Mouse (Mus musculus): ENCODE data around the gene BC055324.
"Not testable (repeated sequence)": the region's sequence is repeated elsewhere in the genome, so short reads cannot be mapped to it uniquely, and the experiment has no call there.

BC055324 gene

GRCm38 (mm10) chr1:163994721-163995608 is at the start of gene BC055324, which contains the start of gene Mettl18:
BC055324 (minus strand) TSS chr1:163994796.
Mettl18 (plus strand) TSS chr1:163994889.
- DNase-seq (ENCODE audit: low spot score in 2 of 2): peak; percentile 77 to 81

GRCm38 (mm10) chr1:164043549-164043948 is 49.0 kb upstream of the BC055324 start:
- no peak for DNase-seq (ENCODE audit: low spot score in 2 of 2)

DNA sequence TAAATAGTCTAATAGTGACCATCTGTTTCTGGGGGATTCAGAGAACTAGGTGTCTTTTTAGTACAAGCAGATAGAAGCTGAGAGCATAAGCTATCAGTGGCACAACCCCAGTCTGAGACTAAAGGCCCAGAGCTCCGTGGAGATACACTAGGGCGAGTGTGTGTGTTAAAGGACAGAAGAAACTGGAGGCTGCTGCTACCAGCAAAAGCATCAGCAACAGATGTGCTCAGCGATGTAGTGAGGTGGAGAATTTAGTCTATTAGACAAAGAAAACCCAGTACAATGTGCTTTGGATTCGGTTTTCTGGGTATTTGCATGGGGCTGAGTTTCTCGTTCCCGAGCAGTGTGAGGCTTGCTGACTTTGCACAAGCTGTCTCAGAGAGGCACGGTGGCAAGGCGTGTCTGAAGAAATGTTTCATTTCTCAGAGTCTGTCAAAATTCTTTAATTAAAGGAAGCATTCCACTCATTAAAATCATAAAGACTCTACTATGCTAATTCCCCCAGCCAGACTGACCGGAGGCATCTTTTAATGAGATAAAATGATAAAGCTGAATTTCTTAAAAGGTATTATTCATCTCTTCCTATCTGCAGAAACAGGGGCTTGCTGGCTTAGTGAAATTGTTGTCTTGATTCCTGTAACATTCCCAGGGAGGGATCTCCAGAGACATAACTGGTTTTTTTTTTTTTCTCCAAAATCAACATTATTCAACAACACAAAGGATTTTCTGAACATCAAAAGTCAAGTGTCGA is 46.0 kb upstream of the BC055324 start:
- no peak for DNase-seq (ENCODE audit: low spot score in 2 of 2)

- peak in 1 of 2 experiments; percentile 5 for DNase-seq (ENCODE audit: low spot score in 2 of 2)
Observed at GRCm38 (mm10) chr1:164027416-164027815, 32.8 kb upstream of the BC055324 start.

DNA sequence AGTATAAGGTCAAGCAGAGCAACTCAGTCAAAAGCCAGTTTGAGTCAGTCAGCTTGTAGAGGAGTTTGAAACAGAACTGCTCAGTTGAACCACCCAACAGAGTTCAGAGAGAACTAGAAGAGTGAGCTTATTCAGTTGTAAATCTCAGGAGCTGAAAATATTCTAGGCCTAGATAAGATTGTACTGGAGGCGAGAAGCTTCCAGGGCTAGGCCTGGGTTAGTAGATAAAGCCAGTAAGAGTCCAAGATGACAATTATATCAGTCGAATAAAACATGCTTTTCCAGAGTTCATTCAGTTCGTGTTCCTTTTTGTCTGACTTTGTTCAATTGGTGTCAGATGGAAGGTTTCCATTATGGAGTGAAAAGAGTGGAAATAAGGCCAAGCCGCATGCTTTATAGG is 31.1 kb upstream of the BC055324 start:
- DNase-seq (ENCODE audit: low spot score in 2 of 2): no peak

- DNase-seq (ENCODE audit: low spot score in 2 of 2): not testable (repeated sequence)
Observed at GRCm38 (mm10) chr1:164022106-164022505, 27.5 kb upstream of the BC055324 start.

GRCm38 (mm10) chr1:164020746-164021145 is 26.1 kb upstream of the BC055324 start:
- not testable (repeated sequence) for DNase-seq (ENCODE audit: low spot score in 2 of 2)

- no peak for DNase-seq (ENCODE audit: low spot score in 2 of 2)
Observed at GRCm38 (mm10) chr1:164019789-164020188, 25.2 kb upstream of the BC055324 start.

GRCm38 (mm10) chr1:164018221-164018896 is 23.8 kb upstream of the BC055324 start:
- DNase-seq (ENCODE audit: low spot score in 2 of 2): no peak

- no peak for DNase-seq (ENCODE audit: low spot score in 2 of 2)
Observed at GRCm38 (mm10) chr1:164014616-164015015, 20.0 kb upstream of the BC055324 start.

- DNase-seq (ENCODE audit: low spot score in 2 of 2): no peak
Observed at GRCm38 (mm10) chr1:164009235-164009634, 14.6 kb upstream of the BC055324 start.

- DNase-seq (ENCODE audit: low spot score in 2 of 2): no peak
Observed at GRCm38 (mm10) chr1:164004311-164004710, 9.7 kb upstream of the BC055324 start.

GRCm38 (mm10) chr1:164001831-164002452 is 7.3 kb upstream of the BC055324 start:
- no peak for DNase-seq (ENCODE audit: low spot score in 2 of 2)

DNA sequence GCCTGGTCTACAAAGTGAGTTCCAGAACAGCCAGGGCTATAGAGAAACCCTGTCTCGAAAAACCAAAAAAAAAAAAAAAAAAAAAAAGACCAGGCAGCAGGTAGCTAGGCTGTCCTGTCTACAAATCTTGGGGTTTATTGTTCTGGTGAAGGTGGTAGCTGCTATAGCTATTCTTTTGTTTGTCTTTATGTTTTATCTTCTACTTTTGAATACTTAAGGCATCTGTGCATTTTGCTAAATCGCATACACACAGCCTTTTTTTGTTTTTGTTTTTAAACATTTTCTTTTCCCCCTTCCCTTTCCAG is 965 bp upstream of the BC055324 start:
- DNase-seq (ENCODE audit: low spot score in 2 of 2): no peak

- DNase-seq (ENCODE audit: low spot score in 2 of 2): no peak
Observed at GRCm38 (mm10) chr1:163994173-163994720, 349 bp downstream of the BC055324 start.

- DNase-seq (ENCODE audit: low spot score in 2 of 2): no peak
Observed at GRCm38 (mm10) chr1:163992371-163992770, 2.2 kb downstream of the BC055324 start.

GRCm38 (mm10) chr1:163976515-163976914 is 18.1 kb downstream of the BC055324 start:
- no peak for DNase-seq (ENCODE audit: low spot score in 2 of 2)

DNA sequence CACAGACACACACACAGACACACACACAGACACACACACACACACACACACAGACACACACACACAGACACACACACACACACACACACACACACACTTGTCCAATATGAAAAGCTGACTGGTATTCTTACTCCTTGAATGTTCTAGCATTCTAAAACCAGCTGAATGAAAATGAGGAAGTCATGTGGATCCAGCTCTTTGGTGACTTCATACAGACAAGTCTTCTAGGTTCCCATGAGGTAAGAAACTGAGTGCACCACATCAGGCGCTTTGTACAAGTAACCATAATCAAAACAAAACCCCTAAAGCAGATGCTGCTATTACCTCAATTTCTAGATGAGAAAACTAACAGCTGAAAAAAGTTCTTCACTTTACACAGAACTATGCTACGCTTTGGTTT is 19.5 kb downstream of the BC055324 start:
- DNase-seq (ENCODE audit: low spot score in 2 of 2): no peak

GRCm38 (mm10) chr1:163974471-163974870 is 20.1 kb downstream of the BC055324 start:
- no peak for DNase-seq (ENCODE audit: low spot score in 2 of 2)

DNA sequence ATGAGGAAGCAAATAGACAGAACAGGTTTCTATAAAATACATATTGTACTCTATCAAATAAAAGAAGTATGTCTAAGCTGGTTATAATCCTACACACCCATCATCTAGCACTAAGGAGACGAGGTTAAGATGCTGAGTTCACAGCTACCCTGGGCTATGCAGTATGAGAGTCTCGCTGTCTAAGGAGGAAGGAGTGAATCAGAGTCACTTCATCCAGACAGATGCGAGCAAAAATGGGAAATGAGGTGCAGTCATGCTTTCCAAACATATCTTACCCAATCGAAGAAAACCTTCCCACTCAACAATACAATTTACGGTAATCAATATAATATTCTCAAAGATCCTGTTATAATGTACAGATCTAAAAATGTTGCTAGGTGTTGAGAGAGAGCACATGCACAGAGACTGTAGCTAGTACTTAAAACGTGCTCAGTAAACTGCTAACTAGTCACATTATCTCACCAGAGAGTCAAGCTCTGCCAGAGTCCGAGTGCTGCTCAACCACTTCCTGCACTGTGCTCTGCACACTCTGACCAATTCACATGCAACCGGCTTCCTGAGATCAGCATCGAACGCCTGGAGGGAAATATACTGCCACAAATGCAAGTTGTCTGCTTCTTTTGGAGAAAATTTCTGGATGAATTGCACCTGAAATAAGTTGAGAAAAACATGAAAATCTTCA is 30.4 kb downstream of the BC055324 start:
- no peak for DNase-seq (ENCODE audit: low spot score in 2 of 2)

- DNase-seq (ENCODE audit: low spot score in 2 of 2): no peak
Observed at GRCm38 (mm10) chr1:163958036-163958435, 36.6 kb downstream of the BC055324 start.
